Comparison of ENCODE assay signal across 9 mouse cellular contexts in genomic region chr13:34038901-34039341, GRCm38 (mm10). TPM values are rescaled to one million over a fixed set of nuclear protein-coding genes. Genes with fewer than 3 reads are reported as not detected.
DNase-seq lines count a peak whose midpoint lies in the region; ATAC-seq and TF ChIP-seq lines count a peak whose summit lies in the region.
"Had no signal": no experiment of that assay in that cellular context is flagged by ENCODE, and none has a peak within 500 bp of the region (broad histone marks: within the 10 kb centered on the region; RNA-seq: fewer than 3 reads in every experiment).

No protein-coding gene starts in this region.

- 39% methylated on average over 8 of the region's 8 CpGs for WGBS in hindbrain, embryonic 10.5 days
- 52% methylated on average over 8 of the region's 8 CpGs for WGBS in neural tube, embryonic 14.5 days

- no peak for ATAC-seq in neural tube, embryonic 14.5 days (ENCODE audit: low read depth)
- no peak for ATAC-seq in CD4-positive, CD25-positive, alpha-beta regulatory T cell, adult 4 months

- peak overlapping the region; percentile 91 for H3K4me2 ChIP-seq in neural tube, embryonic 14.5 days (ENCODE audit: low read depth, low read length)

- 0 out of 2 replicates have a peak overlapping the region, but pooled peaks have one; percentile 25 for H3K9ac ChIP-seq in neural tube, embryonic 14.5 days (replicated peaks; ENCODE audit: low read depth, low read length)

- peaks cover 28% of the 10 kb centered on the region for H3K4me1 ChIP-seq in hindbrain, embryonic 10.5 days (replicated peaks)
- peaks cover 9% of the 10 kb centered on the region for H3K4me1 ChIP-seq in neural tube, embryonic 14.5 days (ENCODE audit: control insufficient read depth, insufficient read depth, low read length)

- no peak for TF ChIP-seq CTCF in left cerebral cortex, adult 2 months (IDR thresholded peaks at IDR 0.05)

- peaks cover 5% of the 10 kb centered on the region; the same call in 1 of the 2 replicates for H3K9me3 ChIP-seq in hindbrain, embryonic 10.5 days
- no peaks in the 10 kb centered on the region for H3K9me3 ChIP-seq in neural tube, embryonic 14.5 days (ENCODE audit: control insufficient read depth, low read length)

- peaks cover 7% of the 10 kb centered on the region for H3K36me3 ChIP-seq in hindbrain, embryonic 10.5 days
- no peaks in the 10 kb centered on the region for H3K36me3 ChIP-seq in neural tube, embryonic 14.5 days (ENCODE audit: control insufficient read depth, insufficient read depth, low read length)

- H3K4me3 ChIP-seq in left cerebral cortex, adult 2 months, result peak overlapping the region; percentile 81
- H3K4me3 ChIP-seq in hindbrain, embryonic 10.5 days, result peak overlapping the region; percentile 77
- peak overlapping the region; percentile 3; the same call in 1 of the 2 replicates for H3K4me3 ChIP-seq in neural tube, embryonic 14.5 days (ENCODE audit: low read depth, low read length)

- intact Hi-C loops in left cerebral cortex, adult 2 months (cut with DNase I), result loop anchor here (10.0 kb wide), 1 partner anchor 836 kb away; the partner anchor contains the start of gene Prpf4b
- intact Hi-C loops in left cerebral cortex, postnatal 14 days (cut with DNase I), result no loop called here

- DNase-seq in left cerebral cortex, adult 2 months (ENCODE audit: extremely low spot score in 1 of 2, low spot score in 2 of 2), result no peak
- no peak for DNase-seq in left cerebral cortex, postnatal 14 days (ENCODE audit: low spot score in 2 of 2)
- DNase-seq in hindbrain, embryonic 10.5 days (ENCODE audit: low spot score), result no peak
- DNase-seq in kidney, postnatal 4 days, result peak; percentile 32 to 59
- no peak for DNase-seq in spleen, postnatal 14 days (ENCODE audit: low spot score in 2 of 2)
- DNase-seq in cerebellum, adult 11-12 months, result no peak
- DNase-seq: thymus, postnatal 36 days had no signal

- H3K27me3 ChIP-seq in hindbrain, embryonic 10.5 days (ENCODE audit: insufficient read depth, poor library complexity, severe bottlenecking), result no peaks in the 10 kb centered on the region
- H3K27me3 ChIP-seq in neural tube, embryonic 14.5 days (ENCODE audit: control insufficient read depth, insufficient read depth, low read length), result no peaks in the 10 kb centered on the region

- H3K27ac ChIP-seq in left cerebral cortex, adult 2 months, result no peak overlapping the region
- H3K27ac ChIP-seq in hindbrain, embryonic 10.5 days, result no peak overlapping the region
- no peak overlapping the region for H3K27ac ChIP-seq in neural tube, embryonic 14.5 days (ENCODE audit: low read depth, low read length)

RNA-seq across cellular contexts. Expression of gene Bphl, which starts 1.5 kb away (rescaled TPM):
- total RNA-seq in left cerebral cortex, adult 2 months (2021), result 10 to 100 TPM; 41.8 to 45.8 TPM
- 10 to 100 TPM; 33.7 to 38.3 TPM for total RNA-seq in left cerebral cortex, postnatal 14 days (2021)
- 33.1 and 34.5 TPM in 2 replicates for polyA plus RNA-seq in hindbrain, embryonic 10.5 days (2016; fragmentation: Nextera tagmentation; extraction: Ambion mirVana)
- 41.3 and 41.6 TPM in 2 replicates for polyA plus RNA-seq in neural tube, embryonic 14.5 days (2014; fragmentation: Nextera tagmentation; extraction: Ambion mirVana)
- polyA plus RNA-seq in CD4-positive, CD25-positive, alpha-beta regulatory T cell, adult 4 months (2017; shearing (Covaris generic)), result 10 to 100 TPM; 29.9 to 36.0 TPM

RNA-seq across cellular contexts. Expression of gene Serpinb6a, which starts 36.3 kb away (rescaled TPM):
- 10 to 100 TPM; 31.9 to 37.3 TPM for total RNA-seq in left cerebral cortex, adult 2 months (2021)
- 10 to 100 TPM; 35.2 to 39.3 TPM for total RNA-seq in left cerebral cortex, postnatal 14 days (2021)
- 28.3 and 35.5 TPM in 2 replicates for polyA plus RNA-seq in hindbrain, embryonic 10.5 days (2016; fragmentation: Nextera tagmentation; extraction: Ambion mirVana)
- 39.3 and 53.2 TPM in 2 replicates for polyA plus RNA-seq in neural tube, embryonic 14.5 days (2014; fragmentation: Nextera tagmentation; extraction: Ambion mirVana)
- 10 to 100 TPM; 30.8 to 36.8 TPM for polyA plus RNA-seq in CD4-positive, CD25-positive, alpha-beta regulatory T cell, adult 4 months (2017; shearing (Covaris generic))

RNA-seq across cellular contexts. Expression of gene Ripk1, which starts 36.8 kb away (rescaled TPM):
- 1 to 10 TPM; 5.8 to 6.9 TPM for total RNA-seq in left cerebral cortex, adult 2 months (2021)
- 1 to 10 TPM; 6.2 to 8.1 TPM for total RNA-seq in left cerebral cortex, postnatal 14 days (2021)
- polyA plus RNA-seq in hindbrain, embryonic 10.5 days (2016; fragmentation: Nextera tagmentation; extraction: Ambion mirVana), result 7.3 and 10.0 TPM in 2 replicates
- 5.2 and 7.9 TPM in 2 replicates for polyA plus RNA-seq in neural tube, embryonic 14.5 days (2014; fragmentation: Nextera tagmentation; extraction: Ambion mirVana)
- polyA plus RNA-seq in CD4-positive, CD25-positive, alpha-beta regulatory T cell, adult 4 months (2017; shearing (Covaris generic)), result 10 to 100 TPM; 10.4 to 18.0 TPM

RNA-seq across cellular contexts. Expression of gene Tubb2a, which starts 38.9 kb away (rescaled TPM):
- 100 to 1,000 TPM; 768 to 774 TPM for total RNA-seq in left cerebral cortex, adult 2 months (2021)
- total RNA-seq in left cerebral cortex, postnatal 14 days (2021), result 1,000 to 10,000 TPM; 1,973 to 2,002 TPM
- 202 and 435 TPM in 2 replicates for polyA plus RNA-seq in hindbrain, embryonic 10.5 days (2016; fragmentation: Nextera tagmentation; extraction: Ambion mirVana)
- 2,423 and 2,884 TPM in 2 replicates for polyA plus RNA-seq in neural tube, embryonic 14.5 days (2014; fragmentation: Nextera tagmentation; extraction: Ambion mirVana)
- polyA plus RNA-seq in CD4-positive, CD25-positive, alpha-beta regulatory T cell, adult 4 months (2017; shearing (Covaris generic)), result 10 to 100 TPM; 17.8 to 20.1 TPM

Comparison
In these comparisons a context has a peak if more than half of its experiments do, and no peak if none do; other contexts are left out.
1. DNase-seq: peak in kidney, postnatal 4 days (2 of 2); none in left cerebral cortex, adult 2 months (0 of 2), left cerebral cortex, postnatal 14 days (0 of 2), hindbrain, embryonic 10.5 days (single experiment), spleen, postnatal 14 days (0 of 2) and cerebellum, adult 11-12 months (single experiment).
2. H3K4me3 ChIP-seq: peak in every context shown above with its lines; median percentile 81 in left cerebral cortex, adult 2 months; 77 in hindbrain, embryonic 10.5 days; 3 in neural tube, embryonic 14.5 days.